Mouse (Mus musculus): ENCODE results near the gene Hgf. TPM values are rescaled to one million over a fixed set of nuclear protein-coding genes. Genes with fewer than 3 reads are reported as not detected.
A peak's percentile ranks its signal among the peaks of the same experiment; 100 is the strongest.

The Hgf gene
- under 1 TPM; 0.15 to 0.43 (median 0.36) TPM for total RNA-seq (2022)

DNA sequence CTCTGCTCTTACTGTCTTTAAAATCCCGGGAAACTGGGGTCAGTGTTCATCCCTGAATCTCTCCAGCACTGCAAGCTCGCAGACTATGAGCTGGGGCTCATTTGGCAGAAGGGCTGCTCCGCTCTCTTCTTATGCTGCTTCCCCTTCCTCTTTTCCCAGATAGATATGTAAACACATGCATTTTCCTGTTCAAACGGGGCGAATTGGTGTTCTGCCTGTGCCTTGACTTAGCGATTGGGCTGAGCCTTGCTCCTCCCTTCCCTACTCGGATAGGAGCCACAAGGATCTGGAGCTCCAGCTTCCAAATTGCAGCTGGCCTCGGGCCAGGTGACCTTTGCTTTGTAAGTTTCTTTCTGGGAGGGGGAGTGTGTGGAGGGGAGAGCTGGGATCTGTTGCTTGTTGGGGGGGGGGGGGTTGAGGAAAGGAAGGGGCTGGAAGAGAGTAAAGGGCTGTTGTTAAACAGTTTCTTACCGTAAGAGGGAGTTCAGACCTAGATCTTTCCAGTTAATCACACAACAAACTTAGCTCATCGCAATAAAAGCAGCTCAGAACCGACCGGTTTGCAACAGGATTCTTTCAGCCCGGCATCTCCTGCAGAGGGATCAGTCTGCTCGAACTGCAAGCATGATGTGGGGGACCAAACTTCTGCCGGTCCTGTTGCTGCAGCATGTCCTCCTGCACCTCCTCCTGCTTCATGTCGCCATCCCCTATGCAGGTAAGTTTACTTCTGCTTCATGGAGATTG is at the start of gene Hgf:
Gene Hgf, plus strand, starts transcription at position 192 of the 744 bp plus-strand sequence.
- DNase-seq (ENCODE audit: low spot score in 2 of 2): peak; percentile 9 to 28

- no peak for DNase-seq (ENCODE audit: low spot score in 2 of 2)
Measured at GRCm38 (mm10) chr5:16506702-16507350, 46.5 kb upstream of the Hgf start.

DNA sequence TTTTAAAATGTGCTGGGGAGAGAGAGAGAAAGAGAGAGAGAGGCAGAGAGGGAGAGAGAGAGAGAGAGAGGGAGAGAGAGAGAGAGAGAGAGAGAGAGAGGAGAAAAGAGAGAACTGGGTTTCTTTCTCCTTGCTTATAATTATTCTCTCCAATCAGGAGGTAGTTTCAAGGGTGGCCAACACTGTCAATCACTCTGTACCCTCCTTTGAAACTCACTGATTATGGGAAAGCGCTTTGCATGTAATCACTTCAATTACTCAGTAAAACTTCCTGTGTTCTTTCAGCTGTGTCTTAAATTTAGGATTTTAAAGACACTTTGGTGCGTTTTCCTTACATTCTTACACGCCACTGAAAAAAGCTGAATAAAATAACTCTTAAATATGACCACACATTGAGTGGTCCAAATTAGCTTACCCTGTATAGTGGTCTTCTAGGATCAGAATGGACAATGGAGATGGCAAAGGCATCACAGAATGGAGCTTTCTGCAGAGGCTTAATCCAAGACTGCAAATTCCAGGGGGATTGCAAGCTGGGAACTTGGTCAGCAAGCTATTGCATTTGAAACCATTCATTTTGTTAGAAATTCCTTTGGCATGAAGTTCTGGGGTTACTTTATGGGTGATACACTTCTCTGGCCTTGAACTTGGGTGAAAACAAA is 21.5 kb upstream of the Hgf start:
- DNase-seq (ENCODE audit: low spot score in 2 of 2): no peak

DNA sequence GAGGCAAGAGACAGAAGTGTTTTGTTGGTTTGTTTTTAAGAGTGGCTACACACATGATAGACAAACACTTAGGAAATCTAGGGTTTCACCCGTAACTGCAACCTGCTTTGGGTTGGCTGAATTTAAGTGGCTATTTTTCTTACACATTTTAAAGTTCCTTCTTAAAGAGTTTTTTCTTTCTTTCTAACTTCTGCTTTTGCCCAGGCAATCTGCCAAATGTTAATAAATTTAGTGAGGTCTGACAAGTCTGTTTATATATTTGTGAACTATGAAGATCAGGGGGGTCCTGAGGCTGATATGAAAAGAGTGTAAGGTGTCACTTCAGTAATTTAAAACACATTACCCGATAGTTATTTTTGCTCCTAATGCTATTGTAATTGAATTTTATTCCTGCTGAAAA is 15.2 kb upstream of the Hgf start:
- no peak for DNase-seq (ENCODE audit: low spot score in 2 of 2)

DNA sequence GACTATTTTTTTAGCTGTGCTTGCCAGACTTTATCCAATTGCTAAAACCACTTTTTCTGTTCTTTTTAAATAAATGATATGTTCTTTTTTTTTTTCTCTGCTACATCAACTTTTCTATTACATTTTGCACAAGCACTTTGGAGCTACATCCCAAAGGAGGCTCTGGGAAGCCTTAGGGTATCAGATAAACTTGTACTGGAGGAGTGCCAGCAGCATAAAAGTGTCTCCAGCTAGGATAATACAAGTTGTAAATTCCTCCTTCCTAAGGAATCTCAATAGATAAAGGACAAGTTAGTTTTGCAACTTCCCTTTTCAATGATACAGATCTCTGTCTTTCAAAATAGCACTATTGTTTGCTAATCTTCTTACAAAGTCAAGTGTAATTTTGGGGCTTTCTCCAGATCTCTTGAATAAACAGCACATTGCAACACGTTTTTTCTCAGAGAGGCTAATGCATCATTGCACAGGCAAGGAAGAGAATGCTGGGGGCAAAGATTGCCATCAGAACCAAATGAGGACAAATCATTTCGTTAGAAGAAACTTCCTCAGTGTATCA is 11.7 kb upstream of the Hgf start:
- no peak for DNase-seq (ENCODE audit: low spot score in 2 of 2)

DNA sequence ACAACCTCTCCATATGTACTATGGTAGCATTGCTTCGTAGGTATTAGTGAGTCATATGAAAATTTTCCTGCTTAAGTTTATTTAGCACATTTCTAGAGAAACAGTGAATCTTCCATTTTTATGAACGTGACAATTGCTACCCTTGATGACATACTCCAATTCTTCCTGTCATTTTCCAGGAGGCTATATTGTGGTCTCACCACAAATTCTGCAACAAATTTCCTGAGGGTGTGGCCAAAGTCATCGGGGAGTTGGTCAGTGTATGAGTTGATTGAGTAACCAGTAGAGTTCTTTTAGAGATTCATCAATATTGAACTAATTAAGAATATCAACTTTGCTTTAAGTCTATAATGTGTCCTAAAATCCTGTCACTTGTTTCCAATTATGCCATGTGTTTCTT is 5.8 kb upstream of the Hgf start:
- no peak for DNase-seq (ENCODE audit: low spot score in 2 of 2)

- no peak for DNase-seq (ENCODE audit: low spot score in 2 of 2)
Measured at GRCm38 (mm10) chr5:16552647-16553046, 648 bp upstream of the Hgf start.

DNA sequence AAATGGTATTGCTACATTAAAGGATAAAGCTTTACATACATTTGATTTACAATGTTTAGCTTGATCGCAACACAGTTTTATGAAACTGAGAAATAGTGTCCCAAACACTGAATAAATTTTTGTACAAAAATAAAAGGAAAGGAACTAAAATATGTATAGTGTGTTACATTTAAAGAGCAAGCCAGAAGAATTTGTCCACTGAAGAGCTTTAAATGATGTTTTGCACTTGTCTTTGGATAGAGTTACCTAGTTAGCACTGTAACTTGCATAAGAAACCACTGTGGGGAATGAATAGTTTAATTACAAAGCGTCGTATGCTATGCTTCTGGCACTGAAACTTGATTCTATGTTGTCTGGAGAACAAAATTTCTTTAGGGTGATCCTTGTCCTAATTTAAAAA is 7.0 kb downstream of the Hgf start:
- DNase-seq (ENCODE audit: low spot score in 2 of 2): no peak

- DNase-seq (ENCODE audit: low spot score in 2 of 2): no peak
Measured at GRCm38 (mm10) chr5:16568997-16569396, 15.7 kb downstream of the Hgf start.

DNA sequence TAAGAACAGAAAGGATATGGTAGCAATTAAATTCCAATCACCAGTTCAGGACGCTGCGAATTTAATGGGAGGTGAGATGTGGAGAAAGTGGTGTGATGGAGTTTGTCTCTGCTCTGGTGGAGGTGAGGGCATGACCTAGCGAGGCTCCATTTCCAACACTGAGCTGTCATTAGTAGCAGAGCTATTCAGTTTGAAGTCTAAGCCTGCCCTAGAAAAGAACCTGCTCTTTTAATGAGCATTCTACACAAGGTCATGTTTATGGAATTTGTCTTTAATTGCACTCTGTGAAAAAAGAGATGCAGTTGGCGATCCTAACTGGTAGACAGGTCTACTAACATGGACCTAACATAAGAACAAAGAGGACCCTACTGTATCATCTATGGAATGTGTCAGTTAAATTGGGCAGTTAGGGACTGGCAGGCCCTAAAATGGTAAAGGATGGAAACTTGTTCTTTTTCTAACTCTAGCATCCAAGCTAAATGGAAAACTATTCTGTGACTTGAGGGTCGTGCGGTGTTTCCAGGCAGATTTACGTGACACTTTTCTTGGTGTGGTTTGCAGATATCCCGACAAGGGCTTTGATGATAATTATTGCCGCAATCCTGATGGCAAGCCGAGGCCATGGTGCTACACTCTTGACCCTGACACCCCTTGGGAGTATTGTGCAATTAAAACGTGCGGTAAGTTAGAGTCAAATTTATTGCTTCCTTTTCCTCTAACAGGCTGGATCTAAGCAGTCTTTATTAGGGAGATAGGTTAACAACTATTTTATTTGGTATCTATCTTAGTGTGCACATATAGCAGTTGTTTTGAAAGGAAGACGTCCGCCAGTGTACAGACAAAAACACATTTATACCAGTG is 24.8 kb downstream of the Hgf start:
- no peak for DNase-seq (ENCODE audit: low spot score in 2 of 2)

DNA sequence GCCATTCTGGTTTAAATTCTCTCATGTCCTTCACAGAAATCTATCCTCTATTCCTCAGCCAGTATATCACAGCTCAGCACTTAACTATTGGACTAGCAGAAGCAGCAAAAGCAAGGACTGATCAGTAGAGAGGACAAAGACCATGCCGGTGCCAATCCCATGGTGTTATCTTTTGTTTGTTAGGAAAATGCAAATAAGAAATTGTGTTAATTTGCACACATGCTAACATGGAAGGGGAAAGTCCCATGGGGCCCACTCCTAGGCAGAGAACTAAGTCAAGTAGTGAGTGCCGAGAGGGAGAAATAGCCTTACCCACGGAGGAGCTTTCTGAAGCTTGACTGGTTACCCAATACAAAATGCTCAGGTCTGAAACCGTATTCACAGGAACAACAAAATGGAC is 42.4 kb downstream of the Hgf start:
- DNase-seq (ENCODE audit: low spot score in 2 of 2): no peak

DNA sequence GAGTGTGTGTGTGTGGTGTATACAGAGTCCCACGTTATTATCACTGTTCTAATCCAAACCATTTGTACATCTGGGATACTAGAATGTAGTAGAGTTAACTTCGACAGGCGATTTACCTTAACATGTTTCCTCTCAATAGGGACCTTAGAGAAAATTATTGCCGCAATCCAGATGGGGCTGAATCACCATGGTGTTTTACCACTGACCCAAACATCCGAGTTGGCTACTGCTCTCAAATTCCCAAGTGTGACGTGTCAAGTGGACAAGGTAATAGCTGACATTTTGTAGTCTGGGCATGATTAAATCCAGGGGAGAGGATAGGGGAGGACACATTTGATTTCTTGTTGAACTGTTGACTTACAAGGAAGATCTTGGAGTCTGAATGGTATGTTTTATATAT is 44.7 kb downstream of the Hgf start:
- DNase-seq (ENCODE audit: low spot score in 2 of 2): no peak

- no peak for DNase-seq (ENCODE audit: low spot score in 2 of 2)
Measured at GRCm38 (mm10) chr5:16601463-16601862, 48.2 kb downstream of the Hgf start.

GRCm38 (mm10) chr5:16632996-16633395 is 79.7 kb downstream of the Hgf start:
- DNase-seq (ENCODE audit: low spot score in 2 of 2): no peak

- no peak for DNase-seq (ENCODE audit: low spot score in 2 of 2)
Measured at GRCm38 (mm10) chr5:16646417-16646816, 93.1 kb downstream of the Hgf start.

- no peak for DNase-seq (ENCODE audit: low spot score in 2 of 2)
Measured at GRCm38 (mm10) chr5:16647701-16648100, 94.4 kb downstream of the Hgf start.

DNA sequence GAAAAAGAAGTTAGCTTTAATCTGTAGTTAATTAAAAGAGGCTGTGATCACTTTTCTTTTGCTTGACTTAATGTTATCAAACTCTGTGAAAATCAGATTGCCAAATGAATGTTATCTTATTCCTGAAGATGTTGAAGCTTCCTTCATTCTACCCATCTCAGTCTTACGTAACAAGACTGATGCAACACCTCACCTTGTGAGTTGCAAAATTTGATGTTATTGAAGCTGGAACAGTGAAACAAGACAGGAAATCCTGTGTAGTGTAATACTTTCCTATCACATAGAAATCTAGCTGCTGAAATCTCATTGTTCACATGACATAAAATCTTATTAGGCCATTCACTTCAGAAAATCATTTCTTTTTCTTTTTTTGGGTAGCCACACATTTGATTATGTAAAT is 96.9 kb downstream of the Hgf start:
- DNase-seq (ENCODE audit: low spot score in 2 of 2): no peak

- DNase-seq (ENCODE audit: low spot score in 2 of 2): no peak
Measured at GRCm38 (mm10) chr5:16654022-16654421, 100.7 kb downstream of the Hgf start.

Data from gastrocnemius, adult 8-10 months (tissue).